8 mouse cellular contexts compared by ENCODE assay signal in the genomic region with DNA sequence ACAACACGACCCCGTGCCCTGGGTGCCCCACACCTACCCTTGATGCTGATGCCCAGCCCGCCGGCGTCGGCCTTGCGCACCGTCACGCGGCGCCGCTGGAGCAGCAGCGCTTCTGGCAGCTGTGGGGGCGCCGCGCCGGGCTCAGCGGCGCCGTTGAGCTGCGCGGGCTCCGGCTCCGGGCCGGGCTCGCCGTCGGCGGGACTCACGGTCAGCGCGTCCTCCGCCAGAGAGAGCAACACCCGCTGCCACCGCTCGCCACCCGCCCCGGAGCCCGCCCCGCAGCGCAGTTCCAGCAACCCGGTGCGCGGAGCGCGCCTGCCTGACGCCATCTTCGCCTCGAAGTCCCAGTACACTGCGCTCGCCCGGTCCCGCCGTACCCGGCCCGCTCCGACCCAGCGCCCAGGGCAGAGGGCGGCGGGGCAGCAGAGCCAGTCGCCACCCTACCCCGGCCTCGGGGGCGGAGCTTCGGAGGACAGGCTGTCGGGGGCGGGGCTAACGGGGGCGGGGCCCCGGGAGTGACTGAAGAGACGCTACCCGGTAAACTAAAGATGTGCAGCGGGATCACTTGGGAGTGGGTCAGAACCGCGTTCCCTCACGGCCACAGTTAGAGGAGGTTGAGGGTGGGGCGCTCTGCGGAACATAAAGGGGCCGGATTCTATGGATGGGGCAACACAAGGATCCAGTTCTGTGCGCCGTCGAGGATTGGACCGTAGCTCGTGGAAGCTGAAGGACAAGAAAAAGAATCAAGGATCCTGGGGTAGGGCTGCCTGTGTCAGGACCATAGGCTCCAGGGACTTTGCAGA. TPM values are rescaled to one million over a fixed set of nuclear protein-coding genes. Genes with fewer than 3 reads are reported as not detected.
DNase-seq lines count a peak whose midpoint lies in the region; ATAC-seq lines count a peak whose summit lies in the region.

Snta1 (minus strand) TSS at position 457 of the 803 bp plus-strand sequence.

- H3K4me1 ChIP-seq in hindbrain, embryonic 14.5 days (replicated peaks; ENCODE audit: control insufficient read depth, insufficient read depth, low read length) = no peaks in the 10 kb centered on the region; the same call in 1 of the 2 replicates

- H3K9ac ChIP-seq in hindbrain, embryonic 14.5 days = peak within 1 kb of the TSS; percentile 65

- no peaks in the 10 kb centered on the region for H3K27me3 ChIP-seq in hindbrain, embryonic 14.5 days (ENCODE audit: control insufficient read depth, insufficient read depth, low read length)

- H3K4me2 ChIP-seq in hindbrain, embryonic 14.5 days (replicated peaks) = peak within 1 kb of the TSS; percentile 59

- WGBS in hindbrain, embryonic 14.5 days = 2% methylated on average over 74 of the region's 84 CpGs

- no peak within 1 kb of the TSS for H3K27ac ChIP-seq in hindbrain, embryonic 14.5 days

- no peaks in the 10 kb centered on the region for H3K36me3 ChIP-seq in hindbrain, embryonic 14.5 days (replicated peaks; ENCODE audit: control insufficient read depth, insufficient read depth)

- H3K4me3 ChIP-seq in hindbrain, embryonic 14.5 days (replicated peaks; ENCODE audit: low read length) = peak within 1 kb of the TSS; percentile 67

- peak; percentile 91 for DNase-seq in gastrocnemius, adult 18-20 months (ENCODE audit: low spot score)
- peak; percentile 69 for DNase-seq in hindbrain, embryonic 14.5 days (ENCODE audit: low spot score)
- DNase-seq in left cerebral cortex, adult 18-20 months (ENCODE audit: low spot score in 2 of 2) = peak; percentile 68 to 80
- DNase-seq in lung, postnatal 36 days = peak; percentile 89
- DNase-seq in retina, adult 2 months (ENCODE audit: low read depth, low spot score) = peak; percentile 78
- DNase-seq in thymus, postnatal 25 days = peak; percentile 65

- ATAC-seq in activated CD4-positive, CD25-positive, alpha-beta regulatory T cell, adult 4 months = peak; percentile 75
- peak; percentile 82 for ATAC-seq in common myeloid progenitor, adult 5-6 weeks (replicated peaks; ENCODE audit: low read depth, poor library complexity, severe bottlenecking)
- ATAC-seq in hindbrain, embryonic 14.5 days (ENCODE audit: low FRiP score) = peak; percentile 87

- no peaks in the 10 kb centered on the region for H3K9me3 ChIP-seq in hindbrain, embryonic 14.5 days (ENCODE audit: control insufficient read depth, low read length)

RNA-seq across cellular contexts. Expression of gene Snta1, which starts in this region (rescaled TPM):
- not detected for polyA plus RNA-seq in activated CD4-positive, CD25-positive, alpha-beta regulatory T cell, adult 4 months (2017; shearing (Covaris generic))
- not detected in 2 replicates for total RNA-seq in common myeloid progenitor, adult 5-6 weeks (2017)
- 100 to 1,000 TPM; 180 to 200 TPM for total RNA-seq in gastrocnemius, adult 18-20 months (2021)
- polyA plus RNA-seq in hindbrain, embryonic 14.5 days (2014; fragmentation: Nextera tagmentation; extraction: Ambion mirVana) = 7.0 and 7.1 TPM in 2 replicates
- 10 to 100 TPM; 34.4 to 36.6 TPM for total RNA-seq in left cerebral cortex, adult 18-20 months (2021)

Comparison
In these comparisons a context has a peak if more than half of its experiments do, and no peak if none do; other contexts are left out.
1. RNA of gene Snta1 (total RNA-seq): 180 to 200 TPM in gastrocnemius, adult 18-20 months and 34.4 to 36.6 TPM in left cerebral cortex, adult 18-20 months; not detected in common myeloid progenitor, adult 5-6 weeks; every median in the first group is over 10 times any median in the second.
2. RNA of gene Snta1 (total RNA-seq): 180 to 200 TPM in gastrocnemius, adult 18-20 months; 34.4 to 36.6 TPM in left cerebral cortex, adult 18-20 months; every median in the first group is over 4 times any median in the second.
3. Peak in ATAC-seq in activated CD4-positive, CD25-positive, alpha-beta regulatory T cell, adult 4 months; RNA of the gene not detected or under 1 TPM.
4. Peak in ATAC-seq in common myeloid progenitor, adult 5-6 weeks; RNA of the gene not detected or under 1 TPM.
5. Peak in every context shown above with its lines, with median percentiles within 50 percentile points of each other: ATAC-seq and DNase-seq.